Mouse (Mus musculus) forebrain, embryonic 11.5 days (tissue): ENCODE data around the gene Tspo. TPM values are rescaled to one million over a fixed set of nuclear protein-coding genes. Genes with fewer than 3 reads are reported as not detected.

Source experiments
- ATAC-seq: fragments of 200-750 bp; cut with Nextera tagmentation; replicated peaks from 2 replicates; pipeline ENCODE4 v1.8.0; 2017; ENCODE audit warnings: moderate TSS enrichment; ENCODE audit not compliant: low FRiP score
- DNase-seq: peaks from one replicate; pipeline ENCODE4 v3.0.0-alpha.2; 2017; ENCODE audit warnings: low spot score
- H3K27ac ChIP-seq: fragments of 300-500 bp; sonication (generic); 2 replicates; pipeline ENCODE4 v1.5.1; 2014; ENCODE audit warnings: low read depth, low read length
- H3K27me3 ChIP-seq: fragments of 300-500 bp; sonication (generic); 2 replicates; pipeline ENCODE4 v1.6.1; 2014; ENCODE audit warnings: mild to moderate bottlenecking, low read length, mixed read lengths; ENCODE audit not compliant: control insufficient read depth, insufficient read depth
- H3K36me3 ChIP-seq: fragments of 300-500 bp; sonication (generic); 2 replicates; pipeline ENCODE4 v1.6.1; 2014; ENCODE audit warnings: mild to moderate bottlenecking, low read length, moderate library complexity, mixed read lengths; ENCODE audit not compliant: control insufficient read depth, insufficient read depth
- H3K4me1 ChIP-seq: fragments of 300-500 bp; sonication (generic); replicated peaks from 2 replicates; pipeline ENCODE4 v1.6.1; 2014; ENCODE audit warnings: low read length, mixed read lengths; ENCODE audit not compliant: control insufficient read depth, insufficient read depth
- H3K4me2 ChIP-seq: fragments of 300-500 bp; sonication (generic); 2 replicates; pipeline ENCODE4 v1.6.1; 2014; ENCODE audit warnings: low read depth, mild to moderate bottlenecking, low read length, moderate library complexity, mixed read lengths; ENCODE audit not compliant: severe bottlenecking
- H3K4me3 ChIP-seq: fragments of 300-500 bp; sonication (generic); 2 replicates; pipeline ENCODE4 v1.5.1; 2014; ENCODE audit warnings: low read depth, low read length
- H3K9ac ChIP-seq: fragments of 300-500 bp; sonication (generic); 2 replicates; pipeline ENCODE4 v1.6.1; 2014; ENCODE audit warnings: low read length
- H3K9me3 ChIP-seq: fragments of 300-500 bp; sonication (generic); 2 replicates; pipeline ENCODE4 v1.6.1; 2016; ENCODE audit warnings: low read length, mixed read lengths; ENCODE audit not compliant: control insufficient read depth
- WGBS: fragments of 180-500 bp; shearing (Covaris S2); extraction: QIAGEN DNeasy Blood & Tissue Kit; methylation state at CpG from one replicate; pipeline ENCODE4 v1.1.7; 2014; 5-methylcytosine and 5-hydroxymethylcytosine counted together
- polyA plus RNA-seq: library from polyadenylated mRNA; unstranded; fragments of >200 nt; fragmentation: Nextera tagmentation; extraction: Ambion mirVana; gene quantifications from 2 replicates; pipeline ENCODE4 v1.2.1, GENCODE M21; 2014

The Tspo gene
- polyA plus RNA-seq, 1 experiment from 2014 or later = 28.4 TPM

DNA sequence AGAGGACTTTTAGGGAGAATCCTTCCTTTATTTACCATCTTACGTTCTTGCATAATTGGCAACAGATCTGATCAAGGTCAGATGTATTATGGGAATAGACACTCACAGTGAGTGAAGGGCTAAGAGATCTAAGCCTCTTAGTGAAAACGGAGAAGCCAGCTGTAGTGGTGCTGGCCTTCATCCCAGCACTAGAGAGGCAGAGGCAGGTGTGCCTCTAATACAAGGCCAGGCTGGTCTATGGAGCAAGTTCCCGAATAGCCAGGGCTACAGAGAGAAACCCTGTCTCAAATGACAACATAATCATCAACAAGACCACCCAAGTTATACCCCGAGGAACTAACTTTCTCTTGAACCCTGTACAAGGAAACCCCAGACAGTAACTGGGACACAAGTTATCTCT lies 19.5 kb downstream of the Tspo start:
- ATAC-seq (no peak), DNase-seq (no peak)
- H3K36me3 ChIP-seq = peaks cover 38% of the 10 kb centered on the region
- H3K27ac ChIP-seq = no peak overlapping the region
- H3K9ac ChIP-seq = no peak overlapping the region
- H3K9me3 ChIP-seq = no peaks in the 10 kb centered on the region
- H3K4me3 ChIP-seq = no peak overlapping the region
- 84% methylated on average over 4 of the region's 4 CpGs for WGBS
- no peak overlapping the region for H3K4me2 ChIP-seq
- no peaks in the 10 kb centered on the region for H3K27me3 ChIP-seq
- no peaks in the 10 kb centered on the region for H3K4me1 ChIP-seq

DNA sequence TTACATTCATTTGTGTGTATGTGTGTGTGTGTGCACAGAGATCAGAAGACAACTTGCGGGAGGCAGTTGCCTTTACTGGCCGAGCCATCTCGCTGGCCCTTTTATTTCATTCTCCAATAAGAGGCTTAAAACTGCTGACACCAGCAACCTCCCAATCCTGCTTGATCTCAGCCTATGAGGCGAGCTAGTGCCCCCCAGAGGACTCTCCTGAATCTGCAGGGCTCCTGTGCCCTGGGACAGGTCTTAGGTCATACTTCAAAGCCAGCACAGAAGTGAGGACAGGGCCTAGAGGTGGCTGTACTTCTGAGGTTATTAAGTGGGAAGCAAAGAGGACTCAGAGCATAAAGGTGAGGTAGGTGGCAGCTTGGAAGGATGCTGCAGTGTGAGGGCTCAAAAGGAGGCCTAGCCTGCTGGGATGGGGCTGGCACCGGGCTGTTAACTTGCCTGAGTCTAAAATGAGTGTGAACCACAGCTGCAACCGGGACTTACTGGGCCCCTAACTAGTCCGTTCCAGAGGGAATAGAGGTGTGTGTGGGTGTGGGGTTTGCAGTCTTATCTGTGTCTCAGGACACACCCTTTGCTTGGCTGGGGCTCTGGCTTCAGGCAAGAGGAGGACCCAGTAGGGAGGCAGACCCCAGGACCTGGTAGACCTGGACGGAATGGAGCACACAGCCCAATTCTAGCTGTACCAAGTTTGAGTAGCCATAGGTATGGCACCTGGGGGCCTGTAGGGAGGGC lies 20.2 kb downstream of the Tspo start:
- no peak for DNase-seq
- H3K4me2 ChIP-seq = no peak overlapping the region
- 75% methylated on average over 8 of the region's 8 CpGs for WGBS
- no peak for ATAC-seq
- H3K4me3 ChIP-seq = no peak overlapping the region
- no peaks in the 10 kb centered on the region for H3K4me1 ChIP-seq
- H3K27ac ChIP-seq = no peak overlapping the region
- peaks cover 35% of the 10 kb centered on the region for H3K36me3 ChIP-seq
- no peak overlapping the region for H3K9ac ChIP-seq
- H3K9me3 ChIP-seq = no peaks in the 10 kb centered on the region
- no peaks in the 10 kb centered on the region for H3K27me3 ChIP-seq

DNA sequence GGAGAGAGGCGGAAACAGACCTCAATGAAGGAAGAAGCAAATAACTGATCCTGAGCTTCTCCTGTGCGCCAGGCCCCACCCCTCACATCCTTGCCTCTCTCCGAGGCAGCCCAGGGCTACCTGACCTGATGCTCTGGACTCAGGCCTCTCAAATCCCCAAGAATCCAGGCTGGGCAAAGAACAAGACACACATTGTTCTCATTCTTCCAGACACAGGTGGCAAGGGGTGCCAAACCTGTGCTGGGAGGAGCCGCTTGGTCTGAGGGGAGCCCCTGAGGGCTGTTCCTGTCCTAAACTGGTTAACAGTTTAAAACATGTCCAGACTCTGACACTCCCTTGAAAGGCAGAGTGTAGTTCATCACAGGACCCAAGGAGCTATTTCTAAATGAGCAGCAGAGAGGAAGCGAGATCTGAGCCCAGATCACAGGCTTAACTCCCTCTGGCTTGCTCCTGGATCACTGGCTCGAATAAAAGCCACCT lies 21.4 kb downstream of the Tspo start:
- Histone ChIP-seq H3K4me2 (no peak overlapping the region), H3K9me3 (no peaks in the 10 kb centered on the region), H3K27me3 (no peaks in the 10 kb centered on the region), H3K4me1 (no peaks in the 10 kb centered on the region), H3K27ac (no peak overlapping the region), H3K9ac (no peak overlapping the region), H3K4me3 (no peak overlapping the region), H3K36me3 (peaks cover 31% of the 10 kb centered on the region)
- no peak for ATAC-seq
- WGBS = 88% methylated on average over 6 of the region's 6 CpGs
- DNase-seq = no peak

DNA sequence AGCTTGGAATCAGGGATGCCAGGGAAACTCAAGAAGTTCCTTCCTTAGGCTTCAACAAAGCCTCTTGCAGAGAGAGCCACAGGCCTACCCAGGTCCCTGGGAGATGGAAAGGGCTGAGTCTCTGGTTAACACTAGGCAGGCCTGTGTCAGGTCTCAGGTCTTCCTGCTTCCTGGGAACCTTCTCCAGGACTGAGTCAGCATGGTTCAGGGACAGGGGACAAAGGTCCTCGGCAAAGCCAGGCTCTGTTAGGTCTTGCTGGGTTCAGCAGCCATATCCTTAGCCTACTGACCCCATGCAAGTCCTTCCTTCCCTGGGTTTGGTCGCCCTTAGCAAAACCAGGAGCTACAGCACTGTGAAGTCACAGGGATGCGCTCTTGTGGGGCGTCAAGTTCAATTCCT lies 27.4 kb downstream of the Tspo start:
- Histone ChIP-seq H3K4me3 (no peak overlapping the region), H3K4me1 (peaks cover 9% of the 10 kb centered on the region; the same call in 1 of the 2 replicates), H3K27ac (no peak overlapping the region), H3K9me3 (no peaks in the 10 kb centered on the region), H3K36me3 (peaks cover 12% of the 10 kb centered on the region), H3K4me2 (no peak overlapping the region), H3K27me3 (no peaks in the 10 kb centered on the region), H3K9ac (no peak overlapping the region)
- DNase-seq = no peak
- ATAC-seq = no peak
- 94% methylated on average over 4 of the region's 4 CpGs for WGBS

DNA sequence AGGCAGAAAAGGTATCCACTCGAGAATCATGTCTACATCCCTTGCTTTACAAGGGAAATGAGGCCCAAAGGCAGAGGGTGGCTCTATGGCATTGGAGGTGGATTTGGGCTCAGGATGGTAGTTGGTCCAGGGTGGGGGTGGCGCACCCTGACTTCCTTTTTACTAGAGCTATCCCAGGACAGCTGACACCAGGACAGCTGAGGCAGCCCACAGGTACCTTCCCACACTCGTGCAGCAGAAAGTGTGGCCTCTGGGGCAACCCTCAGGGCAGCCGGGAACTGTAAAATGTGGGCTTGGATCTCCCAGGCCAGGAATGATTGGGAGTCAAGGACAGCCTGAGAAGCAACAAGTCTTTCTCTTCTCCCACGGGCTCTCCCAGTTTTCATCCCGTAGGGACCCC lies 28.4 kb downstream of the Tspo start:
- H3K4me3 ChIP-seq = no peak overlapping the region
- DNase-seq = no peak
- no peak overlapping the region for H3K9ac ChIP-seq
- no peaks in the 10 kb centered on the region for H3K27me3 ChIP-seq
- H3K27ac ChIP-seq = no peak overlapping the region
- peaks cover 5% of the 10 kb centered on the region for H3K36me3 ChIP-seq
- H3K4me2 ChIP-seq = no peak overlapping the region
- peaks cover 9% of the 10 kb centered on the region; the same call in 1 of the 2 replicates for H3K4me1 ChIP-seq
- 91% methylated on average over 6 of the region's 6 CpGs for WGBS
- no peak for ATAC-seq
- H3K9me3 ChIP-seq = no peaks in the 10 kb centered on the region

DNA sequence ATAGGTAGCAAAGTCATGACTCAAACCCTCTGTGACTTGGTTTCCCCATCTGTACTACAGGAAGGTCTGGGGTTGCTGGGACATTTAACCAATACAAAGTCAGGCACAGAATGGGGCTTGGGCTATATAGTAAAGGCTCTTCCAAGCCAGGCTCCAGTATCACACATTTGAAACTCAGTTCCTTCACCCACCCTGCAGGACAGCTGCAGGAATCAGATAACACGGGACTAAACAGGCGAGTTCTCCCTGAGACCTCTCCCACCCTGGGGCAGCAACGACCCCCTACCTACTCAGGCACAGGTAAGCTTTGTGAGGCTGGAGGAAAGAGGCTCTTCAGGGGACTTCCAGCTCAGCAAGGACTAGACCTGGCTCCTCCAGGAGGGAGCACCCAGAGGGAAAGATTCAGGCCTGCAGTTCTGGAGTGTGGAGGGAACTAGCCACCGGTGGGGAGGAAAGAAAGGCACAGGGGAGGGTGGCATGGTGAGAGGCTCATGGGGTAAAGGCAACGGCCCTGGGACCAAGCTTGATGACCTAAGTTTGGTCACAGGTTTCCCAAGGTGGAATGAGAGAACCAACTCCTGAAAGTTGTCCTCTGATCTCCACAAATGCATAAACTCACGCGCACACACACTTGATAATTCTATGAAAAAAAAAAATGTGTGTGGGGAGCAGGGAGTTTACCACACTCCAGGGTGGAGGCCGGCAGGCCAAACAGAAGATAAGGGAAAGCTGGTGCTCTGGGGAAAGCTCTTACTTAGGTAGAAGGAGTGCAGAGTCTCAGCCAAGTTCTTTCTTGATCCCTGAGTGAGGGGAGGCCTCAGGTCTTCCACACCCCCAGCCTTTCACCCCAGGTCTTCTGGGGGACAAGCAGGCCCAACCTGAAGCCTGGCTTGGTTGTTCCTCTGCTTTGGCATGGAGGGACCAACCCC lies 29.1 kb downstream of the Tspo start:
- no peak for ATAC-seq

DNA sequence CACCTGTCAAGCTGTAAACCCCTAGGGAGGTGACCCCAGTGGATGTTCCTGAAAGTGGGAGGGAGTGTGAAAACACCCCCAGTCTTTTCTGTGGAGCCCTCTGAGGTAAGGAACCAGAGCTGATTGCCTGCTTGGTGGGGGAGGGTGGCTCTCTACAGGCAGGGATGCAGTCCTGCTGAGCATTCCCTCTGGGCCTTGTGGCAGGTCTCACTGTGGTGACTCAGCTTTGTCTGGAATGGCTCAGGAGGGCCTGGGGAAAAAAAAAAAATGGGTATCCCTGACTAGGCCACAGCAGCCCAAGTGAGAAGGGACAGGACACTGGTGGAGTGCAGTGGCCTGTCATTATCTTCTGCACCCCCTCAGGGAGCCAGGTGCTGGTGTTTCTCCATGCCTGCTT lies 29.8 kb downstream of the Tspo start:
- ATAC-seq = no peak
- H3K9me3 ChIP-seq = no peaks in the 10 kb centered on the region
- H3K4me3 ChIP-seq = no peak overlapping the region; the same call in 1 of the 2 replicates
- H3K9ac ChIP-seq = no peak overlapping the region; the same call in 1 of the 2 replicates
- H3K27ac ChIP-seq = no peak overlapping the region
- no peak for DNase-seq
- no peaks in the 10 kb centered on the region for H3K27me3 ChIP-seq
- peak overlapping the region; percentile 87; the same call in 1 of the 2 replicates for H3K4me2 ChIP-seq
- no peaks in the 10 kb centered on the region; the same call in 1 of the 2 replicates for H3K36me3 ChIP-seq
- peaks cover 9% of the 10 kb centered on the region; the same call in 1 of the 2 replicates for H3K4me1 ChIP-seq

More for the DNA sequence above, 29.1 kb downstream of the Tspo start:
- Histone ChIP-seq H3K4me2 (peak overlapping the region; percentile 87; the same call in 1 of the 2 replicates), H3K4me3 (no peak overlapping the region; the same call in 1 of the 2 replicates), H3K9ac (no peak overlapping the region), H3K9me3 (no peaks in the 10 kb centered on the region), H3K36me3 (no peaks in the 10 kb centered on the region; the same call in 1 of the 2 replicates), H3K27ac (no peak overlapping the region), H3K27me3 (no peaks in the 10 kb centered on the region), H3K4me1 (peaks cover 9% of the 10 kb centered on the region; the same call in 1 of the 2 replicates)
- no peak for DNase-seq
- WGBS = 84% methylated on average over 8 of the region's 8 CpGs

DNA sequence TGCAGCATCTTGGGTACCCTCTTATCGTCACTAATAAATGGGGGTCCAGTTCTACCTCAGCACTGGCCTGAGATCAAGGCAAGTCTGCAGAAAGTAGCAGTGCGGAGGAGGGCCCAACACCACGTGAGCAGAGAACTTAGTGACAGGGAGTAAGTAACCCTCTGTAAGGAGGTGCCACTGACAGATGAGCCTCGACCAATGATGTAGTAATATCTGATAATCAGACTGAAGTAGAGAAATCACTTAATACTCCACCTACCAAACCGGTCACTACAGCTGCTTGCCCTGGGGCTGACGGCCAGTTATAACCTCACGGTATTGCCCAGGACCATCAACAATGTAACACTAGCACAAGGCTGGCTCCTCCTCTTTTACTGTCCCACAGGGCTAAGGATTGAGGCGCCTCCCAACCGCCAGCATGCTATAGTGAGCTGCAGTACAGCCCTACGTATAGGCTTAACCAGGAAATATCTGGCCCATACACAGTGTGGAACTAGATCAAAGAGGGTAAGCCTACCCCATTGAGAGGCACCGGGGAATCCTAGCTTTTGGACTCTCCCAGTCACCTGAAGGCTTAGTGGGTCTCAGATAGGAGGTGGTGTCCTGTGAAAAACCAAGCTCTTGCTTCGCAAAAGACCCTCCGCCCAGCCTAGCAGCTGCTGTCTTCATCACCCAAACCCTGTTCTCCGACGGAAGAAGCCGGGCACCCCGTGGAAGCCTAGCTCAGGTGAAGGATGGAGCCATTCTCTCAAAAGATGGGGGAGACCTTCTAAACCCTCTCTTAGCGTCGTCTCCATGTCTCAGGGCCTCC lies 30.5 kb downstream of the Tspo start:
- 13% methylated on average over 19 of the region's 19 CpGs for WGBS
- Histone ChIP-seq H3K9me3 (no peaks in the 10 kb centered on the region), H3K36me3 (no peaks in the 10 kb centered on the region), H3K27me3 (no peaks in the 10 kb centered on the region), H3K9ac (peak overlapping the region; percentile 66), H3K4me1 (peaks cover 9% of the 10 kb centered on the region; the same call in 1 of the 2 replicates), H3K27ac (no peak overlapping the region), H3K4me2 (peak overlapping the region; percentile 87), H3K4me3 (peak overlapping the region; percentile 78)
- peak; percentile 62 for ATAC-seq
- no peak for DNase-seq
